Mouse (Mus musculus) stomach, embryonic 14.5 days (tissue): ENCODE results near the gene Nptxr. TPM values are rescaled to one million over a fixed set of nuclear protein-coding genes. Genes with fewer than 3 reads are reported as not detected.

ENCODE experiments used
- ATAC-seq: fragments of 200-750 bp; cut with Nextera tagmentation; 2 replicates; pipeline ENCODE4 v1.8.0; 2017; ENCODE audit warnings: low read depth, moderate TSS enrichment; ENCODE audit not compliant: insufficient number of reproducible peaks, insufficient read depth, low FRiP score
- H3K27ac ChIP-seq: fragments of 300-500 bp; sonication (generic); 2 replicates; pipeline ENCODE4 v1.5.1; 2014; ENCODE audit warnings: mild to moderate bottlenecking, low read length, moderate library complexity, mixed read lengths
- H3K27me3 ChIP-seq: fragments of 300-500 bp; sonication (generic); 2 replicates; pipeline ENCODE4 v1.6.1; 2014; ENCODE audit warnings: low read length, control low read depth, mixed read lengths; ENCODE audit not compliant: control insufficient read depth, insufficient read depth
- H3K36me3 ChIP-seq: fragments of 300-500 bp; sonication (generic); 2 replicates; pipeline ENCODE4 v1.6.1; 2014; ENCODE audit warnings: mild to moderate bottlenecking, control low read depth, low read length, moderate library complexity, mixed read lengths; ENCODE audit not compliant: control insufficient read depth, insufficient read depth
- H3K4me1 ChIP-seq: fragments of 300-500 bp; sonication (generic); 2 replicates; pipeline ENCODE4 v1.6.1; 2014; ENCODE audit warnings: low read length, control low read depth, mixed read lengths; ENCODE audit not compliant: control insufficient read depth, insufficient read depth
- H3K4me2 ChIP-seq: fragments of 300-500 bp; sonication (generic); replicated peaks from 2 replicates; pipeline ENCODE4 v1.6.1; 2014; ENCODE audit warnings: low read depth, low read length, control low read depth
- H3K4me3 ChIP-seq: fragments of 300-500 bp; sonication (generic); 2 replicates; pipeline ENCODE4 v1.5.1; 2014; ENCODE audit warnings: low read depth, low read length, control low read depth
- H3K9ac ChIP-seq: fragments of 300-500 bp; sonication (generic); replicated peaks from 2 replicates; pipeline ENCODE4 v1.6.1; 2014; ENCODE audit warnings: low read depth, mild to moderate bottlenecking, control low read depth, low read length, moderate library complexity, mixed read lengths
- H3K9me3 ChIP-seq: fragments of 300-500 bp; sonication (generic); 2 replicates; pipeline ENCODE4 v1.6.1; 2016; ENCODE audit warnings: low read depth, low read length, control low read depth; ENCODE audit not compliant: control insufficient read depth
- WGBS: fragments of 180-500 bp; shearing (Covaris S2); extraction: QIAGEN DNeasy Blood & Tissue Kit; methylation state at CpG from one replicate; pipeline ENCODE4 v1.1.7; 2014; 5-methylcytosine and 5-hydroxymethylcytosine counted together
- polyA plus RNA-seq: library from polyadenylated mRNA; unstranded; fragments of >200 nt; fragmentation: Nextera tagmentation; extraction: Ambion mirVana; gene quantifications from 2 replicates; pipeline ENCODE4 v1.2.1, GENCODE M21; 2014

The Nptxr gene
- polyA plus RNA-seq, result 2.6 and 2.7 TPM in 2 replicates

DNA sequence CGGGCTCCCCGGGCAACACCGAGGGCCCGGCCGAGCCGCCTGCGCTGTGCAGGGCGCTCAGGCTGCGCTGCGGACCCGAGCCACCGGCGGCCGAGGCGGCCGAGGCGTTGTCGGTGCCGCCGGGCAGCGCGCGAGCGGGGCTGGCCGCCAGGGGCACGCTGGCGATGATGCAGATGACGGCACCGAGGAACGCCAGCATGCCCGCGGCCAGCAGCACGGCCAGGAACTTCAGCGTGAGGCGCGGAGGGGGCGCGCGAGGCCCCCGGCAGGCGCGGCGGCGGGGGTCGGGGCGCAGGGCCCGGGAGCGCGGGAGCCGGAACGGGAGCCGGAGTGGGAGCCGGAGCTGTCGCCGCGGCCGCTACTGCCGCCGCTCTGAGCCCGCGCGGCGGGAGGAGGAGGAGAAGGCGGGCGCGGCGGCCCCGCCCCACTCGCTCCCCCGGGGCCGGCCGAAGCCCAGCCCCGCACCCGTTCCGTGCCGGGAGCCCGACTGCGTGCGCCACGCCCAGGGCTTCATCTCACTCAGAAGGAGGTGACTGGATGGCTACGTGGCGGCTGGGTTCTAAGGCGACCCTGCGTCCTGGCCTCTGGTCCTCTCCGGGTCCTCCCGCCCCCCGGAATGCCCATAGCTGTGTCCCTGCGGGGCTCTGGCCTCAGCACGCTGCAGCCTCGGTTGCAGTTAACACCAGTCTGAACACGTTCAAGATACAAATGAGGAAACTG, at the start of gene Nptxr:
Gene Nptxr, minus strand, starts transcription at position 415 of the 720 bp plus-strand sequence.
- peak within 1 kb of the TSS; percentile 71 for H3K4me2 ChIP-seq
- no peaks in the 10 kb centered on the region for H3K9me3 ChIP-seq
- H3K27me3 ChIP-seq, result peaks cover 27% of the 10 kb centered on the region
- no peaks in the 10 kb centered on the region for H3K36me3 ChIP-seq
- peak; percentile 80 for ATAC-seq
- H3K27ac ChIP-seq, result no peak within 1 kb of the TSS
- peak within 1 kb of the TSS; percentile 55 for H3K4me3 ChIP-seq
- H3K4me1 ChIP-seq, result peaks cover 4% of the 10 kb centered on the region; the same call in 1 of the 2 replicates
- H3K9ac ChIP-seq, result peak within 1 kb of the TSS; percentile 11
- WGBS, result under 1% methylated on average over 69 of the region's 91 CpGs

GRCm38 (mm10) chr15:79850143-79850542, 45.6 kb upstream of the Nptxr start:
- ATAC-seq, result no peak
- Histone ChIP-seq H3K9ac (no peak overlapping the region), H3K4me3 (no peak overlapping the region), H3K4me1 (peaks cover 8% of the 10 kb centered on the region; the same call in 1 of the 2 replicates), H3K36me3 (no peaks in the 10 kb centered on the region), H3K4me2 (no peak overlapping the region), H3K27ac (no peak overlapping the region), H3K27me3 (no peaks in the 10 kb centered on the region), H3K9me3 (no peaks in the 10 kb centered on the region)
- WGBS, result 88% methylated on average over 2 of the region's 2 CpGs

DNA sequence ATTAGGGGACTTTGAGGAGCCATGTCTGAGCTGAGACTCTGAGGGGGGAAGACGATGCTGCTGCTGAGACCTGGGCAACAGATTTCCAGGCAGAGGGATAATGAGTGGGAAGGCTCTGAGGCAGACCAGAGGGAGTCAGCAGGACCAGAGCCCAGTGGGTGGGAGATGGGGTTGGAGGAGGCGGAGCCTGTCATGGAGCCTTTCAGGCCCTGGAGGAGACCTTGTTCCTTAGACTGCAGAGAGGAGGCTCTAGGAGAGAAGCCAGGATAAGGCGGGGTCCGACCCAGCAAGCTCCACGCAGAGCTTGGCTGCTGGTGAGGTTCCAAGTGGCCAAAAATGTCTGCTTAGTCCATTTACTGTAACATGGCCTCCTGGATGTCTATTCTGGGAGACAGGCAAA, 42.5 kb upstream of the Nptxr start:
- peak; percentile 82; the same call in 1 of the 2 replicates for ATAC-seq
- no peak overlapping the region for H3K27ac ChIP-seq
- H3K4me2 ChIP-seq, result no peak overlapping the region
- 26% methylated on average over 5 of the region's 5 CpGs for WGBS
- H3K4me1 ChIP-seq, result peaks cover 8% of the 10 kb centered on the region; the same call in 1 of the 2 replicates
- no peaks in the 10 kb centered on the region for H3K36me3 ChIP-seq
- no peak overlapping the region for H3K9ac ChIP-seq
- no peaks in the 10 kb centered on the region for H3K27me3 ChIP-seq
- H3K9me3 ChIP-seq, result no peaks in the 10 kb centered on the region
- H3K4me3 ChIP-seq, result no peak overlapping the region

DNA sequence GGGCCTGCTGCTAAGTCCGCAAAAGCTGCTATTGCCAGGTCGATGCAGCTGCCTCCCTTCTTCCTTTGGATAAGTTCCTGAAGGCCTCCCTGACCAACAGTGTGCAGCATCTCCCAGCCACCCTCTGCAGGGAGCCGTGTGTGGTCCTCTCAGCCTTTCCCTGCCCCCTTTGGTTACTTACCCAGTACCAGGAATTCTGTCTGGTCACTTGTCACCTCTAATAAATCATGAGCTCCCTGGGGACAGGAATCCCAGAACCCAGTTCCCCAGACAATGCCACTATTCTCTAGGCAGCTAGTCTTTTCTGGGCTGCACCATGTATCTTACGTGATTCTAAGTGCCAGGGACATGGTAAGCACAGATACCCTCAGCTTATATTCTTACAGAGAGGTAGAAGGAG, 41.4 kb upstream of the Nptxr start:
- no peaks in the 10 kb centered on the region for H3K27me3 ChIP-seq
- 61% methylated on average over 4 of the region's 4 CpGs for WGBS
- no peak overlapping the region for H3K9ac ChIP-seq
- H3K4me2 ChIP-seq, result no peak overlapping the region
- H3K4me1 ChIP-seq, result peaks cover 8% of the 10 kb centered on the region; the same call in 1 of the 2 replicates
- H3K4me3 ChIP-seq, result no peak overlapping the region
- no peak overlapping the region for H3K27ac ChIP-seq
- H3K36me3 ChIP-seq, result no peaks in the 10 kb centered on the region
- H3K9me3 ChIP-seq, result no peaks in the 10 kb centered on the region
- ATAC-seq, result no peak

DNA sequence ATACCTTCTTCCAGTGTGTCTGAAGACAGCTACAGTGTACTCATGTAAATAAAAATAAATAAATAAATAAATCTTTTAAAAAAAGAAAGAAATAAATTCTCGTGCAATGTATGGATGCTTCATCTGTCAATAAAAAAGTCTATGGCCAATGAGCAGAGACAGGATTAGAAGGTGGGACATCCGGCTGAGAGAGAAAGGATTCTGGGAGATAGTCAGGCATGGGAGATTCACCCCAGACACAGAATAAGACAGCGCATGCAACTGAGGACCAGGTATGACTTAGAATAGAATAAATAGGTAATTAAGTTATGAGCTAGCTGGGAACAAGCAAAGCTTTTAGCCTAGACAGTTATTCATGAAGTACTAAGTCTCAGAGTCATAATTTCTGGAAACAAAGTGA, 38.4 kb upstream of the Nptxr start:
- Histone ChIP-seq H3K4me3 (no peak overlapping the region), H3K9me3 (no peaks in the 10 kb centered on the region), H3K27ac (no peak overlapping the region), H3K27me3 (no peaks in the 10 kb centered on the region), H3K4me2 (no peak overlapping the region), H3K36me3 (no peaks in the 10 kb centered on the region), H3K4me1 (peaks cover 8% of the 10 kb centered on the region; the same call in 1 of the 2 replicates), H3K9ac (no peak overlapping the region)
- 88% methylated on average over 3 of the region's 3 CpGs for WGBS
- ATAC-seq, result no peak

DNA sequence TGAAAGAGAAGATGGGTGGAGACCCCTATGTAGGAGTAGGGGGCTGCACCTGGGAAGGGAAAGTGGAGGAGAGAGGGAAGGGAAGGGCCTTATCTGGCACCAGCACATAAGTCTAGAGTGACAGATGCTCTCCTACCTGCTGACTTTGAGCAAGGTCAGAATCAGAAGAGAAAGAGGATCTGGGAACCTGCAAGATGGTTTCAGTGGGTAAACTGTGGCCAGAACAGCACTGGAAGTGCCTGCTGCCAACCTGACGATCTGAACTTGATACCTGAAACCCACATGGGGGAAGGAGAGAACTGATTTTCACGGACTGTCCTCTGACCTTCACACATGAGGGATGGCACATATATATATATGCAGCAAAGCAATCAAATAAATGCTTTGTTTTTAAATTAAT, 35.7 kb upstream of the Nptxr start:
- H3K9me3 ChIP-seq, result no peaks in the 10 kb centered on the region
- H3K9ac ChIP-seq, result no peak overlapping the region
- 61% methylated on average over 2 of the region's 2 CpGs for WGBS
- no peak overlapping the region for H3K4me2 ChIP-seq
- no peak for ATAC-seq
- no peak overlapping the region for H3K27ac ChIP-seq
- H3K27me3 ChIP-seq, result no peaks in the 10 kb centered on the region
- H3K36me3 ChIP-seq, result no peaks in the 10 kb centered on the region
- no peak overlapping the region for H3K4me3 ChIP-seq
- no peaks in the 10 kb centered on the region for H3K4me1 ChIP-seq

DNA sequence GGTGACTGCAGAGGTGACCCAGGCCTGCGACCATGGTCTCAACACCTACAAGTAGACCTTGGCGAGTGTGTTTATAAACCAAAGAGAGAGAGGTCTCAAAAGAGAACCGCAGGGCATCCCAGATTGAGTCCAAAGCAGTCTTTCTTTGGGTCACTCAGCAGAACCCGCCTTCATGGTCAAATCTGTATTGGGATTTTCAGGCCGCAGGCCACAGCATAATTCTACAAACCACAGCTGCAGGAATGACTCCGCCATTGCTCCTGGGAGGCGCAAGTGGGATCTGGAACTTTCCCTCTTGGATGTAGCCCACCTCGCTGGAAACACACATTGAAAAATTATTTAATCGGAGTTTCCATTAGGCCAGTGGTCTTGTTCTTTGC, 30.3 kb upstream of the Nptxr start:
- Histone ChIP-seq H3K9me3 (no peaks in the 10 kb centered on the region), H3K27ac (peak overlapping the region; percentile 95), H3K4me3 (no peak overlapping the region), H3K4me1 (peaks cover 20% of the 10 kb centered on the region), H3K9ac (no peak overlapping the region), H3K36me3 (peaks cover 6% of the 10 kb centered on the region; the same call in 1 of the 2 replicates), H3K27me3 (no peaks in the 10 kb centered on the region), H3K4me2 (peak overlapping the region; percentile 80)
- no peak for ATAC-seq
- WGBS, result 49% methylated on average over 9 of the region's 9 CpGs

DNA sequence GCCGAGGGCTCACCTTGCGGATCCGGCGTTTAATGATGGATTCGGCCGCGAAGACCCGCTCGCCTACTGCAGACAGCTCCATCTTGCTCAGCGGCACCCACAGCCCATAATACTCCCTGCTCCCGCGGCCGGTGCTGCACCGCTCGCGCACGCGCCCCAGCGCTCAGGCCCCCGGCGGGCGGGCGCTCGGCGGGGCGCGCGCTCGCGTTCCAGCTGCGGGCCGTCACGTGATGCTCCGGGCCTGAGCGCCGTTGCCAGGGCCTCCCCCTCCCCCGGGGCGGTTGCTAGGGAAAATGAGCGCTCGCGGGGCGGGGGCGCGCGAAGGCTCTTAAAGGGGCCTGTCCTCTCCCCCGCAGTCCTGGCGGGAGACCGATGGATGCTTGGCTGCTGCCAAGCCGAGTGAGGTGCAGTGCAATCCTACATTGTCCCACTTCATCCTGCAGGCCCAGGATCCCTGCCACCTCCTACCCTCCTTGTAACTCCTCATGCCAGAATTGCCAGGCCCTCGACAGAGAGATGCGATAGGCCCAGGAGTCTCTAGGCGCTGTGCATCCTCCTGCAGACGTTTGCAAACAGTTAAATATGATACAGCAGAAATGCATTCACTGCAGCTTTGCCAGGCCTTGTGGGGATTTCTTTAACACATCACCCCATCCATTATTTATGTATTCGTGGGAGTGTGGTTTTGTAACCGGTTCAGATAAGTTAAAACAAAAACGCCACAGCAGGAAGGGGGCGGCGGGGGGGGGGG, 29.7 kb upstream of the Nptxr start, which contains the start of the genes Npcd and Cbx6:
Gene Npcd, minus strand, starts transcription at position 108 of the 751 bp plus-strand sequence.
Gene Cbx6, minus strand, starts transcription at position 559 of the 751 bp plus-strand sequence.
- Histone ChIP-seq H3K27ac (peak within 1 kb of the TSS; percentile 95), H3K27me3 (no peaks in the 10 kb centered on the region), H3K4me1 (peaks cover 20% of the 10 kb centered on the region), H3K9me3 (no peaks in the 10 kb centered on the region), H3K36me3 (peaks cover 6% of the 10 kb centered on the region; the same call in 1 of the 2 replicates), H3K4me3 (peak within 1 kb of the TSS; percentile 88), H3K9ac (peak within 1 kb of the TSS; percentile 76), H3K4me2 (peak within 1 kb of the TSS; percentile 80)
- peak; percentile 87 for ATAC-seq
- WGBS, result under 1% methylated on average over 58 of the region's 58 CpGs
